Mouse (Mus musculus): ENCODE results near the gene Npas1. TPM values are rescaled to one million over a fixed set of nuclear protein-coding genes. Genes with fewer than 3 reads are reported as not detected.

Npas1 gene
- polyA plus RNA-seq, 1 experiment from 2014 or later = 1.7 TPM

DNA sequence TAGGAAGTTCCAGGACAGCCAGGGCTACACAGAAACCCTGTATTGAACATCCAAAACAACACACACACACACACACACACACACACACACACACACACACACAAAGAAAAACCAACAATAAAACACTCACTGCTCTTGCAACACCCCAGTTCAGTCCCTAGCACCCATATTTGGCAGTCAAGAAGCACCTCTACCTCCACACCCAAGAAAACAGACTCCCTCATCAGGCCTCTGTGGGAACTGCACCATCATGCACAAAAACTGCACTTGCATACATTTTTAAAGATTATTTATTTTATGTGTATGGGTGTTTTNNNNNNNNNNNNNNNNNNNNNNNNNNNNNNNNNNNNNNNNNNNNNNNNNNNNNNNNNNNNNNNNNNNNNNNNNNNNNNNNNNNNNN lies 36.3 kb downstream of the Npas1 start:
- no peak overlapping the region for H3K27ac ChIP-seq
- no peak overlapping the region for H3K4me2 ChIP-seq (replicated peaks)
- no peaks in the 10 kb centered on the region for H3K9me3 ChIP-seq (replicated peaks)
- no peak for ATAC-seq (ENCODE audit: low FRiP score)
- peaks cover 8% of the 10 kb centered on the region for H3K36me3 ChIP-seq
- H3K27me3 ChIP-seq = no peaks in the 10 kb centered on the region
- no peaks in the 10 kb centered on the region for H3K4me1 ChIP-seq
- H3K4me3 ChIP-seq = no peak overlapping the region
- H3K9ac ChIP-seq = no peak overlapping the region

DNA sequence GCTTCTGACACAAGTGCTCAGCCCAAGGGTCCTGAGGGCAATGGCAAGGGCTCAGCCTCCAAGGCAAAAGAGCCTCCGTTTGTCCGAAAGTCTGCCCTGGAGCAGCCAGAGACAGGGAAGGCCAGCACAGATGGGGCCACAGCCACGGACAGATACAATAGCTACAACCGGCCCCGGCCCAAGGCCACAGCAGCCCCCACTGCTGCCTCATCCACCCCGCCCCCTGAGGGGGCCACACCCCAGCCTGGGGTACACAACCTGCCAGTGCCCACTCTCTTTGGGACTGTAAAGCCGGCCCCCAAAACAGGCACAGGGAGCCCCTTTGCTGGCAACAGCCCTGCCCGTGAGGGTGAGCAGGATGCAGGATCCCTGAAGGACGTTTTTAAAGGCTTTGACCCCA lies 42.4 kb downstream of the Npas1 start:
- H3K4me3 ChIP-seq = no peak overlapping the region
- ATAC-seq (ENCODE audit: low FRiP score) = no peak
- H3K4me1 ChIP-seq = no peaks in the 10 kb centered on the region
- H3K27ac ChIP-seq = no peak overlapping the region
- H3K36me3 ChIP-seq = peaks cover 70% of the 10 kb centered on the region
- H3K9me3 ChIP-seq (replicated peaks) = no peaks in the 10 kb centered on the region
- 84% methylated on average over 9 of the region's 9 CpGs for WGBS
- H3K4me2 ChIP-seq (replicated peaks) = no peak overlapping the region
- no peaks in the 10 kb centered on the region for H3K27me3 ChIP-seq
- H3K9ac ChIP-seq = 0 out of 2 replicates have a peak overlapping the region, but pooled peaks have one; percentile 4

DNA sequence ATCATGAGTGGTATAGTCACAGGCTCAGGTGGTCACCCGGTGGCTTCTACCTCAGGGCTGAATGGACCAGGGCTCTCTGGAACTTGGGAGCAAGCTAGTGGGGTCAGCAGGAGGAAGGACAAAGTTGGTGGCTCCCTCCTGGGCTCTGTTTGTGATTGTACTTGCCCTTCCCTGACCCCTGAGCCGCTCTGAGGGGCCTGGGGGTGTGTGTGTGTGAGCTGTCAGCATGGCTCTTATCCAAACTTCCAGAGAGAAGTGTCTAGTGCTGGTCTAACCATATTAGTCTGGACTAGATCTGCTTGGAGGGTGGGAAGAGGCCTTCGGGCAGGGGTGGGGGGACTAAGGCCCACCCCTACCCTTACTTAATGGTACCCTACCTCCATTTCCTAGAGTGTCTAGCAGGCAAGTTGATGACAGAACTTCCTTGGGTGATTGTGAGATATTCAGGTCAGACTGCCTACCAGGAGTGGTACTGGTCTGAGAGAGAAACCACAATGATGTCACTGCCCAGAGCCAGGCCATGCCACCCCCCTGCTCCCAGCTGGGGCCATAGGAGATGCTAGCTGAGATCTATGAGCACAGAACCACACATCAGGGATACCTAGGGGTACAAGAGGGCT lies 44.1 kb downstream of the Npas1 start:
- Histone ChIP-seq H3K9me3 (replicated peaks) (no peaks in the 10 kb centered on the region), H3K4me1 (no peaks in the 10 kb centered on the region), H3K27ac (no peak overlapping the region), H3K9ac (no peak overlapping the region), H3K4me2 (replicated peaks) (no peak overlapping the region), H3K4me3 (no peak overlapping the region), H3K36me3 (peaks cover 86% of the 10 kb centered on the region), H3K27me3 (no peaks in the 10 kb centered on the region)
- 80% methylated on average over 3 of the region's 3 CpGs for WGBS
- no peak for ATAC-seq (ENCODE audit: low FRiP score)

DNA sequence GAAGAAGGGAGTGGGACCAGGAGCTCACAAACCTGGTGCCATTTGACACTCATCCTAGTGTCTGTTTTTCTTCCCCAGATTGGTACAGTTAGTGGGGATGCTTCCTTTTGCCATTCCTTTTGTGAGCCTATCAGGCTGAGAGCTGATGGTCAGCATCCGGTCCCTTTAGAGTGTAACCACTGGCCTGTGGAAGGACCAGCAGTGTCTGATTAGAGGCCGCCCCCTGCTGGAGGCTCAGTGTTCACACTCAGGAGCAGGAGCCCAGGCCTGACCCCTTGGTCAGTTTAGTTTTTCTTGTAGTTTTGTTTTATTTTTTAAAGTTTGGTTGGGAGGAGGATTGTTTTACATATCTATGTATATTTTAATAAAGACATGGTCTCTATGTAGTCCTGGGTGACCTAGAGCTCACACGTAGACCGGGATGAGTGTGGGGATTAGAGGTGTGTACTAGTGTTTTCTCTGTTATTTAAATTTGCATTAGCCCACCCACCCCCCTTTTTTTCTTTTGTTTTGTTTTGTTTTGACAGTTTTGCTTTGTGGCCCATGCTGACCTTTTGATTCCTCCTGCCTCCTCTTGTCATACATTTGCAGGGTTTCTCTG lies 51.3 kb downstream of the Npas1 start:
- WGBS = 63% methylated on average over 4 of the region's 4 CpGs
- Histone ChIP-seq H3K9me3 (replicated peaks) (no peaks in the 10 kb centered on the region), H3K4me1 (no peaks in the 10 kb centered on the region), H3K4me2 (replicated peaks) (no peak overlapping the region), H3K27ac (no peak overlapping the region), H3K36me3 (peaks cover 97% of the 10 kb centered on the region), H3K4me3 (no peak overlapping the region), H3K27me3 (no peaks in the 10 kb centered on the region), H3K9ac (no peak overlapping the region)
- peak; percentile 79 for ATAC-seq (ENCODE audit: low FRiP score)

DNA sequence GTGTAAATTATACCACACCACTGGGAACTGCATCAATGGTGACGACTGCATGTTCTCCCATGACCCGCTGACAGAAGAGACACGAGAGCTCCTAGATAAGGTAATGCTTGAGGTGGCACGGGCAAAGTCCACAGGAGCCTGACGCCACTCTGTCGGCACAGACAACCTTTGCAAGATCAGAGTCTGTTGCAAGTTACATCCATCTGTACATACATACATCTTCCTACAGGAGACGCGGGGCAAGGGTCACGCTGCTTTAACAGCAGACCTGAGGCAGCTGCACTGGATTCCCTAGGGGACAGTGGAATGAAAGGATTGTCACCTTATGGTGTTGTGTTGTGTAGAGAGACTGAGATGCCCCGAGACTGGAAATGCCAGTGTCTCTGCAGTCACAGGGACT lies 51.8 kb downstream of the Npas1 start:
- Histone ChIP-seq H3K4me1 (no peaks in the 10 kb centered on the region), H3K9ac (no peak overlapping the region), H3K4me3 (no peak overlapping the region), H3K27me3 (no peaks in the 10 kb centered on the region), H3K9me3 (replicated peaks) (no peaks in the 10 kb centered on the region), H3K27ac (no peak overlapping the region), H3K4me2 (replicated peaks) (no peak overlapping the region), H3K36me3 (peaks cover 97% of the 10 kb centered on the region)
- 93% methylated on average over 10 of the region's 10 CpGs for WGBS
- no peak; the same call in 1 of the 2 replicates for ATAC-seq (ENCODE audit: low FRiP score)

DNA sequence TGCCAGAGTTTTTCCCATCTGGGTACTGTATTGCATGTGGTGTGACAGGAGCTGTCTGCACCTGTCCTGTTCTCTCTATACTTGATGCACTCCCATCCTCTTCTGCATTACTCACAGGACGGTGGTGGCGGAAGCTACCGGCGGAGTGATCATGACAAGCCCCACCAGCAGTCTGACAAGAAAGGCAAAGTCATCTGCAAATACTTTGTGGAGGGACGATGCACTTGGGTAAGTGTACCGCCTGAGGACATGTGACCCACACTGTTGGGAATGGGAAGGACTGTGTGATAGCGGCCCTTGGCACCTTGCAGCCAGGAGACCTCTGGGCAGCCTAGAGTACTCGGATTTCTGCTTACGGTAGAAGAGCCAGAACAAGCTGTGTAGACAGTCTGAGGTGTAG lies 53.8 kb downstream of the Npas1 start:
- H3K36me3 ChIP-seq = peaks cover 97% of the 10 kb centered on the region
- 89% methylated on average over 9 of the region's 9 CpGs for WGBS

DNA sequence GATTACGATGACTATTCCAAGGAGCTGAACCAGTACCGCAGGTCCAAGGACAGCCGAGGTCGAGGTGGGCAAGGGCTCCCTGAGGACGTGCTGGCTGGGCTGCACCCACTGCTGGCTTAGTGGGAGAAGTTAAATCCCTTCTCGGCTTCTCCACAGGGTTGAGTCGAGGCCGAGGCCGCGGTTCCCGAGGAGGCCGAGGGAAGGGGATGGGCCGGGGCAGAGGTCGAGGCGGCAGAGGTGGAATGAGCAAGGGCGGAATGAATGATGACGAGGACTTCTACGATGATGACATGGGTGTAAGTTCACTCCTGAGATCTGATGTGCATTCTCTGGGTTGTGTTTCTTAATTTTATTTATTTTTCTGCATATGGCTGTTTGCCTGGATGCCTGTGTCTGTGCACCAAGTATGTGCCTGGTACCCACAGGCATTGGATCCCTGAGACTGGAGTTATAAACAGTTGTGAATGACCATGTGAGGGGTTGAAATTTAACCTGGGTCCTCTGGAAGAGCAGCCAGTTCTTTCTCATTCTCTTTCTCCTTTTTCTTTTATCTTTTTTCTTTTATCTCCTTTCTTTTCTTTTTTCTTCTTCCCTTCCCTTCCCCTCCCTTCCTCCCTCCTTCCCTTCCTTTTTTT lies 55.2 kb downstream of the Npas1 start:
- Histone ChIP-seq H3K9me3 (replicated peaks) (no peaks in the 10 kb centered on the region), H3K9ac (no peak overlapping the region), H3K27ac (no peak overlapping the region), H3K27me3 (no peaks in the 10 kb centered on the region), H3K4me1 (no peaks in the 10 kb centered on the region), H3K4me2 (replicated peaks) (no peak overlapping the region), H3K36me3 (peaks cover 97% of the 10 kb centered on the region), H3K4me3 (no peak overlapping the region)
- ATAC-seq (ENCODE audit: low FRiP score) = no peak
- WGBS = 88% methylated on average over 18 of the region's 18 CpGs

More for the DNA sequence above, 53.8 kb downstream of the Npas1 start:
- no peak for ATAC-seq (ENCODE audit: low FRiP score)
- H3K4me2 ChIP-seq (replicated peaks) = no peak overlapping the region
- H3K9me3 ChIP-seq (replicated peaks) = no peaks in the 10 kb centered on the region
- H3K27ac ChIP-seq = no peak overlapping the region
- no peak overlapping the region for H3K9ac ChIP-seq
- no peak overlapping the region for H3K4me3 ChIP-seq
- no peaks in the 10 kb centered on the region for H3K27me3 ChIP-seq
- H3K4me1 ChIP-seq = no peaks in the 10 kb centered on the region

DNA sequence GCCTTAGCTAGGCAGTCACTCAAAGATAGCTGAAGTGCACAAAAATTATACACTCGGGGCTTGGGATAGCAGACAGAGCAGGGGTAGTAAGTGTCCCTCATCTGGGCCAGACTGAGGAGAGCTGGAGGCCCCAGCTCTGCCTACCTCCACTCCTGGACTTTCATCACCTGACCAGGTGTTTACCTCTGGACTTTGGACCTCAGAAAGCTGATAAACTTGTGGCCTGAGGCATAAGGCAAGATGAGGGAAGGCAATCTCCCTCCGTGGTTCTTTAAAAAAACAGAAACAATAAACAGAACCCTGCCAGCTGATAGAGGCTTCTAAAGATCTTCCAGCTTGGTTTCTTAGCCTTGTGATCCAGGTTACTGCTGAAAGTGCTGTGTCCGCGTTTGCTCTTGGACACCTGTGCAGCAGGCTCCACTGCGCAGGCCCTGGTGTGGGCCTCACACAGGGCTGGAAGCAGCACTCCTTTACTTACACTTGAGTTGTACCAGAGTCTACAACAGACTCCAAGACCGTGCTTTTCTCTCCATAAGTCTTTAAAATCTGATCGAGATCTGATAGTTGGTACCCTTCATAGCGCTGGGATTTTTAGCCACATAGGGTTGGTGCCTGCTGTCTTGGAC lies 56.9 kb downstream of the Npas1 start:
- 94% methylated on average over 8 of the region's 8 CpGs for WGBS
- Histone ChIP-seq H3K27me3 (no peaks in the 10 kb centered on the region), H3K4me2 (replicated peaks) (no peak overlapping the region), H3K27ac (no peak overlapping the region), H3K9me3 (replicated peaks) (no peaks in the 10 kb centered on the region), H3K9ac (no peak overlapping the region), H3K4me1 (no peaks in the 10 kb centered on the region), H3K36me3 (peaks cover 95% of the 10 kb centered on the region), H3K4me3 (no peak overlapping the region)
- no peak for ATAC-seq (ENCODE audit: low FRiP score)

DNA sequence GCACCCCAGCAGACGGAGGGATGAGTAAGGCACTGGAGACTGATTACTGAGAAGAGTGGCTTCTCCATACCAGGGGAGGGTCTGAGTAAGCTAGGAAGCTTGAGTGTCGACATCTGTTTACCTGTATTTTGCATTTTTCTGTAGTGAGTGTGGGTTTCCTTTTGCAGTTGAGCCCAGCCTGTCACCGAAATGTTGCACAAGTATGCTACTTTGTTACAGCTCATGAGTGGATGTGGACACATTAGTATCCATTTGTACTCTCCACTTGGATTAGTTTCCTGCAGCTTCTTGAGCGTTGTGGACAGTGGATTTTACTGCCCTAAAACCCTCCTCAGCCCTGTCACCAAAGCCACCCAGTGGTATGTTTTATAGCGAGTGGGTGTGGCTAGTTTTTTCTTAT lies 58.8 kb downstream of the Npas1 start:
- H3K36me3 ChIP-seq = peaks cover 79% of the 10 kb centered on the region
- ATAC-seq (ENCODE audit: low FRiP score) = no peak

DNA sequence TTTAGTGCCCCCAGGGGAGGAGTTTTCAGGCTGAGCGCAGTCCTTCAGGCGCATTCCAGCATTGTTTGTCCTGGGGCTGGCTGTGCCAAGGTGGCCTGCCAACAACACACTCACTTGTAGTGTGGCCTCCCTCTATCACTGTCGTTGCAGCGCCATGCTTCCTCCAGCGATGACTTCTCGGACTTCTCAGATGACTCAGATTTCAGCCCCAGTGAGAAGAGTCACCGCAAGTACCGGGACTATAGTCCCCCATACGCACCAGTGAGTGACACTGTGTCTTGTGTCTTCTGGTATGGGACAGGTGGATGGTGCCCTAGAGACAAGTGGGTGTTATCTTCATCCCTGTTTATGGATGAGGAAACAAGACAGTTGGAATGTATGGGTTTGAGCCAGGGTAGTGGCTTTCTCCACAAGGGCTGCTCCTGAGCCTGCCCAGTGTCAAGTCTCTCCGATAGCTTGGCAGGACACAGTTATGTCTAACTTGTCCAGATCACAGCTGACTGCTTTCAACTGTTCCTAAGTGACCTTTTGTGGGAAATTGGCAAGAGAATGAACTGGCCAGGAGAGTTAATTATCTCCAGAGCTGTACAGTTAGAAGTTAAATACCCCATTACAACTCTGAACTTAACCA lies 60.3 kb downstream of the Npas1 start:
- no peak overlapping the region for H3K27ac ChIP-seq
- H3K27me3 ChIP-seq = no peaks in the 10 kb centered on the region
- no peak overlapping the region for H3K9ac ChIP-seq
- no peak overlapping the region for H3K4me2 ChIP-seq (replicated peaks)
- no peaks in the 10 kb centered on the region for H3K9me3 ChIP-seq (replicated peaks)
- H3K36me3 ChIP-seq = peaks cover 70% of the 10 kb centered on the region
- peaks cover 9% of the 10 kb centered on the region for H3K4me1 ChIP-seq
- no peak for ATAC-seq (ENCODE audit: low FRiP score)
- H3K4me3 ChIP-seq = no peak overlapping the region
- 94% methylated on average over 10 of the region's 10 CpGs for WGBS

More for the DNA sequence above, 58.8 kb downstream of the Npas1 start:
- Histone ChIP-seq H3K4me3 (no peak overlapping the region), H3K4me1 (no peaks in the 10 kb centered on the region), H3K4me2 (replicated peaks) (no peak overlapping the region), H3K9me3 (replicated peaks) (no peaks in the 10 kb centered on the region), H3K9ac (no peak overlapping the region), H3K27me3 (no peaks in the 10 kb centered on the region), H3K27ac (no peak overlapping the region)
- WGBS = 93% methylated on average over 5 of the region's 5 CpGs

DNA sequence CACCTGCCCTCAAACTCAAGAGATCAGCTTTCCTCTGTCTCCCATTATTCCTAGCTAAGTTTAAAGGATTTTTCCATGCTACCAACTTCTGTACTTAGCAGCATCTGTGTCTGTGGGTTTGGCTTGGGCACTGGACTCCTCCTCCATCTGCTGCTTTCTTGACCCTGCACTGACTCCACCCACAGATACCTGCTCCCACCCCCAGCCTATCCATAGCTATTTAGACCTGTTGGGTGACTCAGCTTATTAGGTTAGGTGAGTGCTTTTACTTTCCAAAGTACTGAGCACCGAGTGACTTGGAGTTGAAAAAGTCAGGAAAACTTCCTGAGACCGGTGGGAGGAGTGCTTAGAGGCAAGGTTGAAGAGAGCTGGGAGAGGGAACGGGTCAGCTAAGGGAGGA lies 62.1 kb downstream of the Npas1 start:
- H3K27ac ChIP-seq = no peak overlapping the region
- H3K27me3 ChIP-seq = no peaks in the 10 kb centered on the region
- peaks cover 19% of the 10 kb centered on the region for H3K4me1 ChIP-seq
- H3K9me3 ChIP-seq (replicated peaks) = no peaks in the 10 kb centered on the region
- 81% methylated on average over 3 of the region's 3 CpGs for WGBS
- no peak for ATAC-seq (ENCODE audit: low FRiP score)
- H3K4me3 ChIP-seq = no peak overlapping the region
- H3K4me2 ChIP-seq (replicated peaks) = no peak overlapping the region
- H3K36me3 ChIP-seq = peaks cover 63% of the 10 kb centered on the region
- no peak overlapping the region for H3K9ac ChIP-seq

DNA sequence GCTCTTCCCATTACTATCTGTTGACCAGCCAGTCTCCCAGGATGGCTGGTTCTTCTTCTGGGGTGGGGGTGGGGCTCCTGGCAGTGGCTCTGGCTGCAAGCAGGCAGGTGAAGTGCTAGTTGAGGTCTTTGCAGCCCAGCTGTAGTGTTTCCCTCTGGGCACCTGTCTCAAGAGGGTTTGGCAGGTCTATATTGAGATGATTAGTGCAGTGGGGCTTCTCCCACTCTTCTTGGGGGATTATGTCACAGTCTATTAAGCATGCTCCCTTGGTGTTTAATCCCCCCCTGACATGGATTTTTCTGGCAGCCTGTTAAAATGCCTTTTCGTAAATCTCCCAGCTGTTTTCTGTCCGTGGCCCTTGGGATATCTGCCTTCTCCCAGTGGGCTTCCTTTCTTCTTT lies 64.6 kb downstream of the Npas1 start:
- H3K36me3 ChIP-seq = peaks cover 40% of the 10 kb centered on the region
- H3K4me1 ChIP-seq = peaks cover 19% of the 10 kb centered on the region
- 74% methylated on average over 2 of the region's 2 CpGs for WGBS
- no peaks in the 10 kb centered on the region for H3K27me3 ChIP-seq
- H3K4me3 ChIP-seq = no peak overlapping the region
- H3K9me3 ChIP-seq (replicated peaks) = no peaks in the 10 kb centered on the region
- H3K9ac ChIP-seq = no peak overlapping the region
- ATAC-seq (ENCODE audit: low FRiP score) = no peak
- peak overlapping the region; percentile 41; the same call in 1 of the 2 replicates for H3K27ac ChIP-seq
- no peak overlapping the region for H3K4me2 ChIP-seq (replicated peaks)
